Mouse (Mus musculus): ENCODE data around the gene Ephb1. TPM values are rescaled to one million over a fixed set of nuclear protein-coding genes. Genes with fewer than 3 reads are reported as not detected.

Ephb1 gene
- total RNA-seq, 2 experiments from 2014 or later, result 23.4 to 26.7 TPM

GRCm38 (mm10) chr9:102115326-102115725 is 239.2 kb downstream of the Ephb1 start:
- DNase-seq (ENCODE audit: extremely low spot score in 1 of 2, low spot score in 2 of 2), result no peak
- H3K27ac ChIP-seq, result no peak overlapping the region
- intact Hi-C loops (cut with DNase I), result no loop called here
- no peak for TF ChIP-seq CTCF (IDR thresholded peaks at IDR 0.05)
- no peak overlapping the region for H3K4me3 ChIP-seq

- intact Hi-C loops (cut with DNase I), result no loop called here
- Histone ChIP-seq H3K4me3 (no peak overlapping the region), H3K27ac (no peak overlapping the region)
- DNase-seq (ENCODE audit: extremely low spot score in 1 of 2, low spot score in 2 of 2), result no peak
- no peak for TF ChIP-seq CTCF (IDR thresholded peaks at IDR 0.05)
Measured at GRCm38 (mm10) chr9:102111471-102111870, 243.0 kb downstream of the Ephb1 start.

- H3K4me3 ChIP-seq, result no peak overlapping the region
- intact Hi-C loops (cut with DNase I), result no loop called here
- H3K27ac ChIP-seq, result no peak overlapping the region
- TF ChIP-seq CTCF (IDR thresholded peaks at IDR 0.05), result peak; percentile 36
- peak in 1 of 2 experiments; percentile 14 for DNase-seq (ENCODE audit: extremely low spot score in 1 of 2, low spot score in 2 of 2)
Measured at GRCm38 (mm10) chr9:102107978-102108377, 246.5 kb downstream of the Ephb1 start.

- Histone ChIP-seq H3K4me3 (no peak overlapping the region), H3K27ac (no peak overlapping the region)
- no peak for TF ChIP-seq CTCF (IDR thresholded peaks at IDR 0.05)
- DNase-seq (ENCODE audit: extremely low spot score in 1 of 2, low spot score in 2 of 2), result no peak
- intact Hi-C loops (cut with DNase I), result no loop called here
Measured at GRCm38 (mm10) chr9:102107213-102107612, 247.3 kb downstream of the Ephb1 start.

GRCm38 (mm10) chr9:102096825-102097224 is 257.7 kb downstream of the Ephb1 start:
- Histone ChIP-seq H3K4me3 (no peak overlapping the region), H3K27ac (no peak overlapping the region)
- DNase-seq (ENCODE audit: extremely low spot score in 1 of 2, low spot score in 2 of 2), result no peak
- intact Hi-C loops (cut with DNase I), result no loop called here
- no peak for TF ChIP-seq CTCF (IDR thresholded peaks at IDR 0.05)

GRCm38 (mm10) chr9:102088598-102088997 is 265.9 kb downstream of the Ephb1 start:
- H3K27ac ChIP-seq, result no peak overlapping the region
- intact Hi-C loops (cut with DNase I), result no loop called here
- no peak for TF ChIP-seq CTCF (IDR thresholded peaks at IDR 0.05)
- no peak for DNase-seq (ENCODE audit: extremely low spot score in 1 of 2, low spot score in 2 of 2)
- no peak overlapping the region for H3K4me3 ChIP-seq

- no peak overlapping the region for H3K4me3 ChIP-seq
- TF ChIP-seq CTCF (IDR thresholded peaks at IDR 0.05), result no peak
- peak in 1 of 2 experiments; percentile 27 for DNase-seq (ENCODE audit: extremely low spot score in 1 of 2, low spot score in 2 of 2)
- no peak overlapping the region for H3K27ac ChIP-seq
- intact Hi-C loops (cut with DNase I), result no loop called here
Measured at GRCm38 (mm10) chr9:102086053-102086706, 268.3 kb downstream of the Ephb1 start.

GRCm38 (mm10) chr9:102085477-102085876 is 269.0 kb downstream of the Ephb1 start:
- Histone ChIP-seq H3K4me3 (no peak overlapping the region), H3K27ac (no peak overlapping the region)
- intact Hi-C loops (cut with DNase I), result no loop called here
- no peak for DNase-seq (ENCODE audit: extremely low spot score in 1 of 2, low spot score in 2 of 2)
- no peak for TF ChIP-seq CTCF (IDR thresholded peaks at IDR 0.05)

GRCm38 (mm10) chr9:102080934-102081333 is 273.6 kb downstream of the Ephb1 start:
- no peak overlapping the region for H3K4me3 ChIP-seq
- no peak for DNase-seq (ENCODE audit: extremely low spot score in 1 of 2, low spot score in 2 of 2)
- no peak overlapping the region for H3K27ac ChIP-seq
- intact Hi-C loops (cut with DNase I), result no loop called here
- TF ChIP-seq CTCF (IDR thresholded peaks at IDR 0.05), result no peak

GRCm38 (mm10) chr9:102079151-102079550 is 275.3 kb downstream of the Ephb1 start:
- Histone ChIP-seq H3K4me3 (no peak overlapping the region), H3K27ac (no peak overlapping the region)
- intact Hi-C loops (cut with DNase I), result no loop called here
- TF ChIP-seq CTCF (IDR thresholded peaks at IDR 0.05), result no peak
- DNase-seq (ENCODE audit: extremely low spot score in 1 of 2, low spot score in 2 of 2), result no peak

GRCm38 (mm10) chr9:102078238-102078637 is 276.3 kb downstream of the Ephb1 start:
- DNase-seq (ENCODE audit: extremely low spot score in 1 of 2, low spot score in 2 of 2), result no peak
- peak; percentile 26 for TF ChIP-seq CTCF (IDR thresholded peaks at IDR 0.05)
- intact Hi-C loops (cut with DNase I), result no loop called here
- H3K27ac ChIP-seq, result no peak overlapping the region
- no peak overlapping the region for H3K4me3 ChIP-seq

- H3K4me3 ChIP-seq, result no peak overlapping the region
- no peak for DNase-seq (ENCODE audit: extremely low spot score in 1 of 2, low spot score in 2 of 2)
- TF ChIP-seq CTCF (IDR thresholded peaks at IDR 0.05), result no peak
- H3K27ac ChIP-seq, result no peak overlapping the region
- intact Hi-C loops (cut with DNase I), result no loop called here
Measured at GRCm38 (mm10) chr9:102075539-102075938, 279.0 kb downstream of the Ephb1 start.

- DNase-seq (ENCODE audit: extremely low spot score in 1 of 2, low spot score in 2 of 2), result no peak
- intact Hi-C loops (cut with DNase I), result no loop called here
- no peak overlapping the region for H3K4me3 ChIP-seq
- H3K27ac ChIP-seq, result no peak overlapping the region
- TF ChIP-seq CTCF (IDR thresholded peaks at IDR 0.05), result no peak
Measured at GRCm38 (mm10) chr9:102073404-102073803, 281.1 kb downstream of the Ephb1 start.
